Mouse (Mus musculus): ENCODE results near the gene Clca3a1.

- TF ChIP-seq CTCF (IDR thresholded peaks at IDR 0.05; ENCODE audit: low read depth, low read length) (no peak), POLR2A (IDR thresholded peaks at IDR 0.05; ENCODE audit: extremely low read depth, insufficient read depth, low read length) (no peak)
These were observed 39.5 kb downstream of the Clca3a1 start for GRCm38 (mm10) chr3:144721077-144721859.
